Mouse (Mus musculus) layer of hippocampus, adult 9-10 months (tissue): Measurements from ENCODE around the gene Iqgap1.

Source experiments
- DNase-seq: peaks from one replicate; pipeline ENCODE4 v3.0.0; 2022; ENCODE audit warnings: low spot score

The Iqgap1 gene

GRCm38 (mm10) chr7:80802412-80803160 lies 23.2 kb downstream of the Iqgap1 start:
- no peak for DNase-seq

GRCm38 (mm10) chr7:80799307-80799706 lies 26.5 kb downstream of the Iqgap1 start:
- DNase-seq: no peak

- no peak for DNase-seq
Observed at GRCm38 (mm10) chr7:80796805-80797567, 28.8 kb downstream of the Iqgap1 start.

- DNase-seq: no peak
Observed at GRCm38 (mm10) chr7:80796258-80796657, 29.5 kb downstream of the Iqgap1 start.

GRCm38 (mm10) chr7:80789534-80789933 lies 36.2 kb downstream of the Iqgap1 start:
- no peak for DNase-seq

GRCm38 (mm10) chr7:80789061-80789460 lies 36.7 kb downstream of the Iqgap1 start:
- DNase-seq: no peak

GRCm38 (mm10) chr7:80788002-80788401 lies 37.8 kb downstream of the Iqgap1 start:
- no peak for DNase-seq

GRCm38 (mm10) chr7:80786746-80787145 lies 39.0 kb downstream of the Iqgap1 start:
- DNase-seq: no peak

GRCm38 (mm10) chr7:80783841-80784240 lies 41.9 kb downstream of the Iqgap1 start:
- no peak for DNase-seq

GRCm38 (mm10) chr7:80782155-80783109 lies 43.3 kb downstream of the Iqgap1 start:
- no peak for DNase-seq

- DNase-seq: no peak
Observed at GRCm38 (mm10) chr7:80781444-80782120, 44.2 kb downstream of the Iqgap1 start.

- no peak for DNase-seq
Observed at GRCm38 (mm10) chr7:80778958-80779669, 46.7 kb downstream of the Iqgap1 start.

GRCm38 (mm10) chr7:80778376-80778775 lies 47.4 kb downstream of the Iqgap1 start:
- DNase-seq: no peak

- no peak for DNase-seq
Observed at GRCm38 (mm10) chr7:80777151-80777550, 48.6 kb downstream of the Iqgap1 start.

- DNase-seq: no peak
Observed at GRCm38 (mm10) chr7:80776090-80776489, 49.7 kb downstream of the Iqgap1 start.

GRCm38 (mm10) chr7:80775448-80775904 lies 50.3 kb downstream of the Iqgap1 start:
- DNase-seq: no peak

GRCm38 (mm10) chr7:80774615-80775447 lies 50.9 kb downstream of the Iqgap1 start:
- no peak for DNase-seq

GRCm38 (mm10) chr7:80773834-80774614 lies 51.8 kb downstream of the Iqgap1 start:
- no peak for DNase-seq

GRCm38 (mm10) chr7:80770466-80770865 lies 55.3 kb downstream of the Iqgap1 start:
- no peak for DNase-seq
